8 mouse cellular contexts compared by ENCODE assay signal in genomic region chr10:115363151-115363550, GRCm38 (mm10). TPM values are rescaled to one million over a fixed set of nuclear protein-coding genes. Genes with fewer than 3 reads are reported as not detected.
A peak's percentile ranks its signal among the peaks of the same experiment; 100 is the strongest.
DNase-seq lines count a peak whose midpoint lies in the region; ATAC-seq and TF ChIP-seq lines count a peak whose summit lies in the region.

No protein-coding gene starts in this region.

- H3K4me3 ChIP-seq in layer of hippocampus, adult 2 months: no peak overlapping the region
- H3K4me3 ChIP-seq in brown adipose tissue, adult 24 weeks (ENCODE audit: insufficient read depth, low read depth, low read length): no peak overlapping the region
- H3K4me3 ChIP-seq in intestine, embryonic 15.5 days (replicated peaks): peak overlapping the region; percentile 51; the same call in 1 of the 2 replicates
- H3K4me3 ChIP-seq in neural tube, embryonic 14.5 days (ENCODE audit: low read depth, low read length): peak overlapping the region; percentile 51; the same call in 1 of the 2 replicates

- TF ChIP-seq CTCF in layer of hippocampus, adult 2 months (conservative IDR thresholded peaks at IDR 0.05): no peak

- no peak for DNase-seq in layer of hippocampus, adult 2 months (ENCODE audit: low spot score in 2 of 2)
- DNase-seq in layer of hippocampus, adult 9-10 months (ENCODE audit: low spot score): no peak
- DNase-seq in adipocyte (ENCODE audit: low spot score): no peak
- DNase-seq in cerebellum, postnatal 10 days: no peak
- no peak for DNase-seq in embryo, embryonic 10 days (ENCODE audit: low spot score)

- H3K27ac ChIP-seq in layer of hippocampus, adult 2 months: peak overlapping the region; percentile 96
- 0 out of 2 replicates have a peak overlapping the region, but pooled peaks have one; percentile 31 for H3K27ac ChIP-seq in brown adipose tissue, adult 24 weeks (replicated peaks; ENCODE audit: low read depth, low read length)
- H3K27ac ChIP-seq in intestine, embryonic 15.5 days: peak overlapping the region; percentile 94; the same call in 1 of the 2 replicates
- no peak overlapping the region for H3K27ac ChIP-seq in neural tube, embryonic 14.5 days (ENCODE audit: low read depth, low read length)

- peaks cover 5% of the 10 kb centered on the region; the same call in 1 of the 2 replicates for H3K4me1 ChIP-seq in brown adipose tissue, adult 24 weeks (ENCODE audit: control insufficient read depth, insufficient read depth, insufficient read length, low read length)
- no peaks in the 10 kb centered on the region for H3K4me1 ChIP-seq in intestine, embryonic 15.5 days (replicated peaks)
- H3K4me1 ChIP-seq in neural tube, embryonic 14.5 days (ENCODE audit: control insufficient read depth, insufficient read depth, low read length): peaks cover 13% of the 10 kb centered on the region

- H3K36me3 ChIP-seq in intestine, embryonic 15.5 days: no peaks in the 10 kb centered on the region
- H3K36me3 ChIP-seq in neural tube, embryonic 14.5 days (ENCODE audit: control insufficient read depth, insufficient read depth, low read length): no peaks in the 10 kb centered on the region

- ATAC-seq in intestine, embryonic 15.5 days: no peak
- no peak for ATAC-seq in neural tube, embryonic 14.5 days (ENCODE audit: low read depth)

- H3K9ac ChIP-seq in intestine, embryonic 15.5 days: no peak overlapping the region
- H3K9ac ChIP-seq in neural tube, embryonic 14.5 days (replicated peaks; ENCODE audit: low read depth, low read length): no peak overlapping the region

- H3K27me3 ChIP-seq in intestine, embryonic 15.5 days (replicated peaks): no peaks in the 10 kb centered on the region
- no peaks in the 10 kb centered on the region for H3K27me3 ChIP-seq in neural tube, embryonic 14.5 days (ENCODE audit: control insufficient read depth, insufficient read depth, low read length)

- peak overlapping the region; percentile 70 for H3K4me2 ChIP-seq in intestine, embryonic 15.5 days (replicated peaks)
- peak overlapping the region; percentile 67 for H3K4me2 ChIP-seq in neural tube, embryonic 14.5 days (ENCODE audit: low read depth, low read length)

- no peaks in the 10 kb centered on the region for H3K9me3 ChIP-seq in intestine, embryonic 15.5 days
- no peaks in the 10 kb centered on the region for H3K9me3 ChIP-seq in neural tube, embryonic 14.5 days (ENCODE audit: control insufficient read depth, low read length)

- 83% methylated on average over 4 of the region's 4 CpGs for WGBS in intestine, embryonic 15.5 days
- WGBS in neural tube, embryonic 14.5 days: 90% methylated on average over 4 of the region's 4 CpGs

RNA-seq across cellular contexts. Expression of gene Tmem19, which starts 0.8 kb away (rescaled TPM):
- total RNA-seq in layer of hippocampus, adult 2 months (2021): 10 to 100 TPM; 42.0 to 42.7 TPM
- 10.9 and 16.0 TPM in 2 replicates for polyA plus RNA-seq in brown adipose tissue, adult 24 weeks (2012; ENCODE audit: insufficient read depth, insufficient read length, missing spikeins)
- 27.1 and 29.4 TPM in 2 replicates for polyA plus RNA-seq in intestine, embryonic 15.5 days (2015; fragmentation: Nextera tagmentation; extraction: Ambion mirVana)
- 39.3 and 42.1 TPM in 2 replicates for polyA plus RNA-seq in neural tube, embryonic 14.5 days (2014; fragmentation: Nextera tagmentation; extraction: Ambion mirVana)

RNA-seq across cellular contexts. Expression of gene Thap2, which starts 21.1 kb away (rescaled TPM):
- total RNA-seq in layer of hippocampus, adult 2 months (2021): 10 to 100 TPM; 15.3 to 15.5 TPM
- 10.6 and 12.8 TPM in 2 replicates for polyA plus RNA-seq in brown adipose tissue, adult 24 weeks (2012; ENCODE audit: insufficient read depth, insufficient read length, missing spikeins)
- 20.5 and 22.2 TPM in 2 replicates for polyA plus RNA-seq in intestine, embryonic 15.5 days (2015; fragmentation: Nextera tagmentation; extraction: Ambion mirVana)
- 20.7 and 25.9 TPM in 2 replicates for polyA plus RNA-seq in neural tube, embryonic 14.5 days (2014; fragmentation: Nextera tagmentation; extraction: Ambion mirVana)

RNA-seq across cellular contexts. Expression of gene Zfc3h1, which starts 21.6 kb away (rescaled TPM):
- 10 to 100 TPM; 51.9 to 54.9 TPM for total RNA-seq in layer of hippocampus, adult 2 months (2021)
- polyA plus RNA-seq in brown adipose tissue, adult 24 weeks (2012; ENCODE audit: insufficient read depth, insufficient read length, missing spikeins): 11.6 and 20.8 TPM in 2 replicates
- 17.0 and 17.1 TPM in 2 replicates for polyA plus RNA-seq in intestine, embryonic 15.5 days (2015; fragmentation: Nextera tagmentation; extraction: Ambion mirVana)
- 26.6 and 31.3 TPM in 2 replicates for polyA plus RNA-seq in neural tube, embryonic 14.5 days (2014; fragmentation: Nextera tagmentation; extraction: Ambion mirVana)

RNA-seq across cellular contexts. Expression of gene Rab21, which starts 47.8 kb away (rescaled TPM):
- total RNA-seq in layer of hippocampus, adult 2 months (2021): 10 to 100 TPM; 55.2 to 57.2 TPM
- 50.2 and 54.3 TPM in 2 replicates for polyA plus RNA-seq in brown adipose tissue, adult 24 weeks (2012; ENCODE audit: insufficient read depth, insufficient read length, missing spikeins)
- 5.5 and 8.1 TPM in 2 replicates for polyA plus RNA-seq in intestine, embryonic 15.5 days (2015; fragmentation: Nextera tagmentation; extraction: Ambion mirVana)
- polyA plus RNA-seq in neural tube, embryonic 14.5 days (2014; fragmentation: Nextera tagmentation; extraction: Ambion mirVana): 13.8 and 15.4 TPM in 2 replicates

Comparison
In these comparisons a context has a peak if more than half of its experiments do, and no peak if none do; other contexts are left out.
1. H3K4me3 ChIP-seq: peak in intestine, embryonic 15.5 days (single experiment) and neural tube, embryonic 14.5 days (single experiment); none in layer of hippocampus, adult 2 months (single experiment) and brown adipose tissue, adult 24 weeks (single experiment).